ENCODE assay signal across 8 mouse cellular contexts in genomic region chr12:111758381-111759175, GRCm38 (mm10). TPM values are rescaled to one million over a fixed set of nuclear protein-coding genes. Genes with fewer than 3 reads are reported as not detected.
DNase-seq lines count a peak whose midpoint lies in the region; ATAC-seq lines count a peak whose summit lies in the region.

Klc1 (plus strand) TSS chr12:111758849.

- H3K27ac ChIP-seq in hindbrain, embryonic 14.5 days = peak within 1 kb of the TSS; percentile 98

- H3K36me3 ChIP-seq in hindbrain, embryonic 14.5 days (replicated peaks; ENCODE audit: control insufficient read depth, insufficient read depth) = 0 out of 2 replicates have a peak, but pooled peaks cover 8% of the 10 kb centered on the region

- H3K9ac ChIP-seq in hindbrain, embryonic 14.5 days = peak within 1 kb of the TSS; percentile 87

- H3K4me1 ChIP-seq in hindbrain, embryonic 14.5 days (replicated peaks; ENCODE audit: control insufficient read depth, insufficient read depth, low read length) = peaks cover 33% of the 10 kb centered on the region

- no peaks in the 10 kb centered on the region for H3K27me3 ChIP-seq in hindbrain, embryonic 14.5 days (ENCODE audit: control insufficient read depth, insufficient read depth, low read length)

- H3K4me3 ChIP-seq in hindbrain, embryonic 14.5 days (replicated peaks; ENCODE audit: low read length) = peak within 1 kb of the TSS; percentile 96

- ATAC-seq in hindbrain, embryonic 14.5 days (ENCODE audit: low FRiP score) = peak; percentile 87

- DNase-seq in R1 (ENCODE audit: low read depth, low spot score) = peak; percentile 67
- peak; percentile 92 to 94 for DNase-seq in cerebellum, postnatal 25 days
- DNase-seq in frontal cortex, postnatal 36 days (ENCODE audit: low spot score in 2 of 2) = peak; percentile 82 to 83
- peak; percentile 87 for DNase-seq in hindbrain, embryonic 14.5 days (ENCODE audit: low spot score)
- peak; percentile 81 to 87 for DNase-seq in left cerebral cortex, adult 18-20 months (ENCODE audit: low spot score in 2 of 2)
- DNase-seq in lung, postnatal 4 days = peak; percentile 83 to 84
- peak; percentile 58 for DNase-seq in retina, postnatal 7 days (ENCODE audit: low read depth, low spot score)
- DNase-seq in urinary bladder, postnatal 14 days (ENCODE audit: low spot score) = peak; percentile 74

- WGBS in hindbrain, embryonic 14.5 days = under 1% methylated on average over 83 of the region's 85 CpGs

- H3K4me2 ChIP-seq in hindbrain, embryonic 14.5 days (replicated peaks) = peak within 1 kb of the TSS; percentile 100

- H3K9me3 ChIP-seq in hindbrain, embryonic 14.5 days (ENCODE audit: control insufficient read depth, low read length) = no peaks in the 10 kb centered on the region

RNA-seq across cellular contexts. Expression of gene Klc1, which starts in this region (rescaled TPM):
- polyA plus RNA-seq in hindbrain, embryonic 14.5 days (2014; fragmentation: Nextera tagmentation; extraction: Ambion mirVana) = 586 and 635 TPM in 2 replicates
- 100 to 1,000 TPM; 794 to 814 TPM for total RNA-seq in left cerebral cortex, adult 18-20 months (2021)

Comparison
In these comparisons a context has a peak if more than half of its experiments do, and no peak if none do; other contexts are left out.
1. Peak in every context shown above with its lines: DNase-seq, ATAC-seq, H3K4me3 ChIP-seq and H3K27ac ChIP-seq.